Mouse (Mus musculus): ENCODE measurements around the gene Wfdc3.

DNA sequence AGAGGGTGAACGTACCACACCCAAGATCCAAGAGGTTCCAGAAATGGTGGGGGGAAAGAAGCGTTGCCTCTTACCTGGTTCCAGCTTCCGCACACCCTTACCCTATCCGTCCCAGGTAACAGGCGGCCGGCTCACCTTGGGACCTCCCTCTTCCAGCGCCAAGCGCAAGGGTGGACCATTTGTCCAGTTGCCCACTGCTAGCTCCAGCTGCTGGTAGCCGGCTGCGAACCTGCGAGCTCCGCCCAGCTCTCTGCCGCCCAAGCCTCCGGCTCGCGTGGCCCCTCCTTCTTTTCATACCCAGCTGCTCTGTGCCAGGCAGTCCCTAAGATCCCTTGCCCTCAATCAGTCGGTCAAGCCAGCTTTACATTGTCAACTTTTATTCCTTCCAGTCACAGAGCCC, 31.1 kb upstream of the Wfdc3 start:
- TF ChIP-seq POU5F1 (IDR thresholded peaks at IDR 0.05; ENCODE audit: borderline replicate concordance, low read length) = no peak
- no peak for TF ChIP-seq CTCF (conservative IDR thresholded peaks at IDR 0.05; ENCODE audit: low read length)

All from E14TG2a.4 (cell line).